Mouse (Mus musculus) right cerebral cortex, postnatal 4 days (tissue): ENCODE measurements around the gene Tnrc6b.
"Not testable (repeated sequence)": the region's sequence is repeated elsewhere in the genome, so short reads cannot be mapped to it uniquely, and the experiment has no call there.

Experiments used
- DNase-seq: peaks from one replicate; pipeline ENCODE4 v3.0.0-alpha.2; 2022

The Tnrc6b gene

DNA sequence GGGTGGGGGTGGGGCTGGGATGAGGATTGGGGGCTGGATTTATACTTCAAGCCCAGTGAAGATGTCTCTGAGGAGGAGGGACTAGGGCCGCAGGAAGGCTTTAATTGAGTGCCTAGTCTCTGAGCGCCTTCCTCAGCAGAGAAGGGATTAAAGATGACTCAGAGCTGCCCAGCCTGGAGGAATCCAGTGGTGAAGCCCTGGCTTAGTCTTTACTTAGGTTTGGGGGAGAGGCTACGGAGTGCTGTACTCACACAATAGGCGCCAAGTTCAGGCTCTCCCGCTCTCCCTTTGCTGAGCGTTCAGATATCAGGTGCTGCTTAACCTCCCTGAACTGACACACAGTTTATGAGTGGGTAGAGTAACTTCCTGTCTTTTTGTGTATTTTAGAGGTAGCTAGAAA is 86.6 kb downstream of the Tnrc6b start:
- no peak for DNase-seq

GRCm38 (mm10) chr15:80798367-80799073 is 87.4 kb downstream of the Tnrc6b start:
- peak; percentile 74 for DNase-seq

- peak; percentile 46 for DNase-seq
Observed at GRCm38 (mm10) chr15:80799074-80799633, 88.0 kb downstream of the Tnrc6b start.

DNA sequence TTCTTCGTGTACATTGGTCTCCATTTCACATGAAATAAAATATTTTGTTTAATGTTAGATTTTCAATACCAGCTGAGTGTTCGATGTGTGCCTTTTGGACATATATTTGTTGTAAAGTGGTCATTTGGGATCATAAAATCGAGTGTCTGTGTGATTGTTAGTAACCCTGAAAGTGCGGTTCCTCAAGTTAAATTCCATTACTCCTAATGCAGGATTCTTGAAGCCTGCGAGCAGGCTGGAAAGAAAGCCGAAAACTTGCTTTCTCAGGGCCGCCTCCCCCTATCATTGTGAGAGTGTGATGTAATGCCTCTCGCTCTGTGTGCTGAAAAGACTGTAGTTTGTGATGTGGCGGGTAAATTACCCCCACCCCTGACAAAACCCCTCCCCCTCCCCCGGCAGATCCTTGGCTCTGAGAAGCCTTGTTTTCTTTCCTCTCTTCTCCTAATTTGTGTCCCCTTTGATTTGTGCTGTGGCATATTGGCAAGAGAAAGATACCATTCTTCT is 88.6 kb downstream of the Tnrc6b start:
- DNase-seq: peak; percentile 55

DNA sequence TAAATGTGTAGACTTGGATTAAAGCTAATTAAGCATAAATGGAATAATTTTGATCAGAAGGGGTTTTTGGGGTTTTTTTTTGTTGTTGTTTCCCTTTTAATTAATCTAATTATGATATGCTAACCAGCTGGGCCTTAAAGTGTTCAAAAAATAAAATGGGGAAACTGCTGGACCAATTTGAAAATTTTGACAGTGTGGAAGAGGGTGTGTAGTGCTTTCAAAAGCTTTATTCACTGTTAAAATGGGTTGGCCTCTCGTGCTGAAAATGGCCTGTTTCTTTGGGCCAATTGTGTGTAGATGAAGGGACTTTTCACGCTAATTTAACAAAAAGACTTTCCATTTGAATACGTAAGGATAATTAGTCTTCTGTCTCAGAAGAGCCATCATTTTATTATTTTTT is 89.1 kb downstream of the Tnrc6b start:
- DNase-seq: no peak

DNA sequence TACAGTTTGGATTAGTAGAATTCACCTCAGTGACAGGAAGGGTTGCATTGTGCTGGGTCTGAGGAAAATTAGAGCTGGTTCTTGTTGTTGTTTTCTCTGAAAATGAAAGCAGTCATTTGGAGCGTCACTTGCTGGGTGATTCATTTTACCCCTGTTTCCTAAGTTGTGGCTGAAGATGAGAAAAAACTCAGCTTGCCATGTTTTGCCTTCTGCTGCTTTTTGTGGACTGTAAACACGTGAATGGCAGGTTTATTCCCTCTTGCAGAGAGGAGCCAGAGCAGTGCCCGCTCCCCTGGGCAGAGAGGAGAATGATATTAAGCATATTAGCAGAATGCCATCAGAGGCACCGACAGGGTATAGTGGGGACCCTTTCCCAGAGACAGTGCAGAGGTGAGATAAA is 89.7 kb downstream of the Tnrc6b start:
- DNase-seq: no peak

DNA sequence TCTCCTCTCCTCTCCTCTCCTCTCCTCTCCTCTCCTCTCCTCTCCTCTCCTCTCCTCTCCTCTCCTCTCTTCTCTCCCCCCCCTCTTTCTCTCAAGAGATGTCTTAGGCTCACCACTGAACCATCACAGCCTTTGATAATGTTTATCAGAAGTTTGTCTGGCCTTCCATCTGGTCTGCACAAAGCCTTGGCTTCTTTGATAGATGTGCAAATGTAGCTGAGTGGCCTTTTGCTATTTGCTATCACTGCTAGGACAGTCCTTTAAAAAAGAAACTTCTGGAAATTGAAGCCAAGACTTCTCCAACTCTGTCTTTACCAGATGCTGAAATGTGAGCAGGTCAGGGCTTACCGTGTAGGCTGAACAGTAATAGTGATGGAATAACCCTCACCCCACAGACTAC is 90.5 kb downstream of the Tnrc6b start:
- no peak for DNase-seq

DNA sequence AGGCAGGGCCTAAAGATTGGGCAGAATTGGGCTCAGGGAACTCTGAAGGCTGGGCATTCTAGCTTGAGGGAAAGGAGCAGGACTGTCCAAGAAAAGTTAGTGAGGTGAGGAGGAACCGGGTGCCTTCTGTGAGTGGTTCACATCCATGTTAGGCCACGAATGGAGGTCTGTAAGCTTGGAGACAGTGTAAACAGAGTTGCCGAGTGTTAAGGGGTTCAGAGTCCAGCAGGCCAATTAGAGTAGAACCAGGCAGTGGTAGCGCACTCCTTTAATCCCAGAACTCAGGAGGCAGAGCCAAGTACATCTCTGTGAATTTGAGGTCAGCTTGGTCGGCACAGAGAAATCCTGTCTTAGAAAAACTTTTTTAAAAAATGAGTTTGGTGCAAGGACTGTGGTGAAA is 96.0 kb downstream of the Tnrc6b start:
- DNase-seq: no peak

GRCm38 (mm10) chr15:80810226-80810625 is 99.1 kb downstream of the Tnrc6b start:
- no peak for DNase-seq

- no peak for DNase-seq
Observed at GRCm38 (mm10) chr15:80812840-80813239, 101.7 kb downstream of the Tnrc6b start.

- DNase-seq: no peak
Observed at GRCm38 (mm10) chr15:80814792-80815191, 103.7 kb downstream of the Tnrc6b start.

DNA sequence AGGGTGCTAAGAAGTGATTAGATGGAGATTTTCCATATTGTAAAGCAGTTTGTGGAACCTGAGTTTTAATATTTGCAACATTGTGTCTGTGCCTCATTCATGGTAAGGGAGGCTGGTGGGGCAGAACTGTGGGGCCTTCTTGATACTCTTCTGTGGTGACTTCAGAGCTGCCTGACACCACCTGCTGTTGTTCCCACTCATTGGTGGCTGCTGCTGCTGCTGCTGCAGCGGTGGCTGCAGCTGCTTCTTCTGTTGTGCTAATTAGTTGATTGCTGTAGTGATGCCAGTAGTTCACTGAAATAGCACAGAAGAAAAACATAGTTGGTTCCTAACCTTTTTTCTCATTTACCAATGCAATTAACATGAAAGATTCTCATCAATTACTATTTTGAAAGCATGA is 111.2 kb downstream of the Tnrc6b start:
- DNase-seq: no peak

DNA sequence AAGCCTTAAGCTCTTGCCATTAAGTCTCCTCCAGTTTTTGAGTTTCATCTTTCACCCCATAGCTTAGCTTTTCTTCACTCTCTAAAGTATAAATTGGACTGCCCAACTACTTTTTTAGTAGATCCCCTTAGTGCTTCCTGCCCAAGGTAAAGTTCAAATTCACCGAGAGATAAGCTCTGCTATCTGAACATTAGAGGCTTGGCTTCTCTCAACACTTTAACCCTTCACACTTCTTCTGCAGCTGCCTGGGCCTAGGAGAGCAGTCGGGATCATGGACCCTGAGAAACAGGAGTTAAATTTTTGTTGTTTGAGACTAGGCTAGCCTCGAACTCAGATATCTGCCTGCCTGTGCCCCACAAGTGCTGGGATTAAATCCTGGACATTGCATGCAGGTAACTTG is 120.1 kb downstream of the Tnrc6b start:
- no peak for DNase-seq

GRCm38 (mm10) chr15:80832808-80833207 is 121.7 kb downstream of the Tnrc6b start:
- DNase-seq: no peak

GRCm38 (mm10) chr15:80836246-80836645 is 125.1 kb downstream of the Tnrc6b start:
- no peak for DNase-seq

GRCm38 (mm10) chr15:80838836-80839235 is 127.7 kb downstream of the Tnrc6b start:
- DNase-seq: no peak

GRCm38 (mm10) chr15:80839653-80840420 is 128.7 kb downstream of the Tnrc6b start:
- DNase-seq: no peak

DNA sequence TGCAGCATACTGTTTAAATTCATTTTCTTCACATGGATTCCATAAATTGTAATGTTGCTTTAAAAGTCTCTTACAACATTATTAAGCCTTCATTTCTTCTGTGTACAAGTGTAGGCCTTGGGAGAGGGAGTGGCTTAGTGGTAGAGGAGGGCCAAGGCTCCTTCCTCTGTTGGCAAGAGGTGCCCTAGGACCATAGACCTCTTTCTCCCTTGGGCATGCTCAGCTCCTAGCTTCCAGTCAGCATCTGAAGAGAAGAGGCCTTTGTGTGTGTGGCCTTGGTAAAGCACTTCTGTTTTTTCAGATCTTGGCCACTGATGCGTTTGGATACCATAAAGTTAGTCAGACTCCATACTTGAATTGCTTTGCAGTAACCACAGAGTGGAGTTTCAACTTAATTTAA is 133.1 kb downstream of the Tnrc6b start:
- DNase-seq: no peak

- no peak for DNase-seq
Observed at GRCm38 (mm10) chr15:80844926-80845325, 133.8 kb downstream of the Tnrc6b start.

DNA sequence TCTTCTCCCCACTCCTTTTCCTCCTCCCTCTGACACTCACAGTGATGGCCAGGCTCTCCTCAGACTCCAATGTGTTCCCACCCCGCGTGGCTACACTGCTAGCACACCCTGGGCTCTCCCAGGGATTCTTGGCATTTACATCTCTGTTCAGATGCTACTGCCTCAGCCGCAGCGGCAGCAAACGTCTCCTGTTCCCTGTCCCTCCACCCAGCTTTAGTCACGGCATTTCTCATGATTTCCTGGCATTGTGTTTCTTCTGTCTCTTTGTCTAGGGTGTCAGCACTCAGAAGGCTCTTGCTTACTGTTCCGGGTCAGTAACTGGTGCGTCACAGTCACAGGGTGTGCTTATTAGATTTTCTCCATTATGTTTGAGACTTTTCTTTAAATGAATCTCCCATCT is 138.9 kb downstream of the Tnrc6b start:
- no peak for DNase-seq

DNA sequence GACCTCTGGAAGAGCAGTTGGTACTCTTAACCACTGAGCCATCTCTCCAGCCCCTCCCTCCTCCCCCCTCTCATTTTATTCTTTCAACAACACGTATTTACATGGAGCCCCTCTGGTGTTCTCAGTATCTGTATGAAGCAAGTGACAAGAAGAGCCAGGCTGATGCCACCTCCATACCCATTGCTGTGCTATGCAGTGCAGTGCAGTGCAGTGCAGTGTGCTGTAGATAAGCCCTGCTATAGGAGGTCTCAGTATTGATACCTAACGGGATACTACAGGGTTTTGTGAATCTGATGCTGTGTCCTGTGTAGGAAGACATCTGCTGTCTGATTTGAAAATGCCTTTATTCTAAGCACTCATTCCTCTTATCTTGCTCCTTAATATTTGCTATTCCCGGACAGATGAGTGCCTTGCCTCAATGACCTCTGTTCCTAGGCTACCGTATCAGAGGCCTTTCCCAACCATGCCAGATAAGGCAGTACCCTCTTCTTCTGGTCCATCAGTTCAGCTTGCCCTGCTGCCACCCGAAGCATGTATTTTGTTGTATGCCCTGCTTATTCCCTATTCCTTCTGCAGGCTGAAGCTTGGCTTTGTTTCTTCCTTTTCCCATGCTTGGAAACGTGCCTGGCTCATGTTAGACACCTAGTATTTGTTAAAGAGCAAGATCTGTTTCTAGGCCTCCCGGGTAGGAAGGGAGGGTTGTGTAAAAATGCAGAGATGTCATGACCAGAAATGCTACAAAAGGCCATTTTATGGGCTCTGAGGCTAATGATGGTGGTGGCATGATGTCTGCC is 139.8 kb downstream of the Tnrc6b start:
- DNase-seq: no peak

- no peak for DNase-seq
Observed at GRCm38 (mm10) chr15:80852122-80852521, 141.0 kb downstream of the Tnrc6b start.

DNA sequence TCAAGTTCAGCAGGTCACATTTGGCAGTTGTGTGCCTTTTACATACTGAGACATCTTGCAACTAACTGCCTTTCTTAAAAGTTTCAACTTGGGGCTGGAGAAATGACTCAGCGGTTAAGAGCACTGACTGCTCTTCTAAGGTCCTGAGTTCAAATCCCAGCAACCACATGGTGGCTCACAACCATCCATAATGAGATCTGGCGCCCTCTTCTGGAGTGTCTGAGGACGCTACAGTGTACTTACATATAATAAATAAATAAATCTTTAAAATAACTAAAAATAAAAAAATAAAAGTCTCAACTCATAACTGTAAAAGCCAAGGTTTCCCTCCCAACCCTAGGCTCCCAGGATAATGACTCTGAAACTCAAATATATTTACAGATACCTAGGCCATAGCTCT is 141.4 kb downstream of the Tnrc6b start:
- DNase-seq: not testable (repeated sequence)
